Mouse (Mus musculus) hindbrain, embryonic 15.5 days (tissue): ENCODE results near the gene Usf2. TPM values are rescaled to one million over a fixed set of nuclear protein-coding genes. Genes with fewer than 3 reads are reported as not detected.
A peak's percentile ranks its signal among the peaks of the same experiment; 100 is the strongest.

Experiments
- ATAC-seq: fragments of 200-750 bp; cut with Nextera tagmentation; 2 replicates; pipeline ENCODE4 v1.8.0; 2017; ENCODE audit warnings: low read depth, moderate number of reproducible peaks, moderate TSS enrichment; ENCODE audit not compliant: low FRiP score
- H3K27ac ChIP-seq: fragments of 300-500 bp; sonication (generic); replicated peaks from 2 replicates; pipeline ENCODE4 v1.5.1; 2015; ENCODE audit warnings: mild to moderate bottlenecking, inconsistent platforms
- H3K27me3 ChIP-seq: fragments of 300-500 bp; sonication (generic); 2 replicates; pipeline ENCODE4 v1.6.1; 2015; ENCODE audit warnings: control low read depth, inconsistent platforms
- H3K36me3 ChIP-seq: fragments of 300-500 bp; sonication (generic); 2 replicates; pipeline ENCODE4 v1.6.1; 2015; ENCODE audit warnings: control low read depth, inconsistent platforms
- H3K4me1 ChIP-seq: fragments of 300-500 bp; sonication (generic); replicated peaks from 2 replicates; pipeline ENCODE4 v1.6.1; 2015; ENCODE audit warnings: control low read depth, inconsistent platforms
- H3K4me2 ChIP-seq: fragments of 300-500 bp; sonication (generic); 2 replicates; pipeline ENCODE4 v1.6.1; 2015; ENCODE audit warnings: moderate library complexity, mild to moderate bottlenecking, inconsistent platforms
- H3K4me3 ChIP-seq: fragments of 300-500 bp; sonication (generic); 2 replicates; pipeline ENCODE4 v1.5.1; 2015; ENCODE audit warnings: mild to moderate bottlenecking, inconsistent platforms
- H3K9ac ChIP-seq: fragments of 300-500 bp; sonication (generic); 2 replicates; pipeline ENCODE4 v1.6.1; 2015; ENCODE audit warnings: inconsistent platforms
- H3K9me3 ChIP-seq: fragments of 300-500 bp; sonication (generic); 2 replicates; pipeline ENCODE4 v1.6.1; 2016; ENCODE audit warnings: control low read depth, inconsistent platforms
- WGBS: fragments of 180-500 bp; shearing (Covaris S2); methylation state at CpG from one replicate; pipeline ENCODE4 v1.1.7; 2015; 5-methylcytosine and 5-hydroxymethylcytosine counted together
- polyA plus RNA-seq: library from polyadenylated mRNA; unstranded; fragments of >200 nt; fragmentation: Nextera tagmentation; extraction: Ambion mirVana; gene quantifications from 2 replicates; pipeline ENCODE4 v1.2.1, GENCODE M21; 2015

Gene Usf2
- polyA plus RNA-seq, 1 experiment from 2014 or later, result 29.3 TPM

- peak; percentile 20; the same call in 1 of the 2 replicates for ATAC-seq
- Histone ChIP-seq H3K4me3 (peak overlapping the region; percentile 26), H3K36me3 (no peaks in the 10 kb centered on the region), H3K4me1 (peaks cover 8% of the 10 kb centered on the region; the same call in 1 of the 2 replicates), H3K27me3 (0 out of 2 replicates have a peak, but pooled peaks cover 2% of the 10 kb centered on the region), H3K4me2 (peak overlapping the region; percentile 54), H3K9ac (no peak overlapping the region), H3K9me3 (no peaks in the 10 kb centered on the region), H3K27ac (no peak overlapping the region)
- WGBS, result 31% methylated on average over 17 of the region's 17 CpGs
These were observed 47.6 kb downstream of the Usf2 start for GRCm38 (mm10) chr7:30908992-30909431.

- H3K9ac ChIP-seq, result peak overlapping the region; percentile 10; the same call in 1 of the 2 replicates
- H3K9me3 ChIP-seq, result no peaks in the 10 kb centered on the region
- H3K36me3 ChIP-seq, result no peaks in the 10 kb centered on the region
- peak overlapping the region; percentile 26 for H3K4me3 ChIP-seq
- peaks cover 8% of the 10 kb centered on the region; the same call in 1 of the 2 replicates for H3K4me1 ChIP-seq
- 4% methylated on average over 25 of the region's 26 CpGs for WGBS
- peak overlapping the region; percentile 54 for H3K4me2 ChIP-seq
- peak; percentile 61; the same call in 1 of the 2 replicates for ATAC-seq
- H3K27ac ChIP-seq, result no peak overlapping the region
- 0 out of 2 replicates have a peak, but pooled peaks cover 2% of the 10 kb centered on the region for H3K27me3 ChIP-seq
These were observed 48.2 kb downstream of the Usf2 start for GRCm38 (mm10) chr7:30908277-30908991.

GRCm38 (mm10) chr7:30904042-30904441, 52.6 kb downstream of the Usf2 start:
- Histone ChIP-seq H3K9ac (no peak overlapping the region), H3K27me3 (0 out of 2 replicates have a peak, but pooled peaks cover 2% of the 10 kb centered on the region), H3K4me1 (peaks cover 8% of the 10 kb centered on the region; the same call in 1 of the 2 replicates), H3K36me3 (no peaks in the 10 kb centered on the region), H3K9me3 (no peaks in the 10 kb centered on the region), H3K4me2 (no peak overlapping the region), H3K4me3 (no peak overlapping the region), H3K27ac (no peak overlapping the region)
- no peak for ATAC-seq
- WGBS, result 55% methylated on average over 4 of the region's 4 CpGs

Other genes with a start within 250 kb of the Usf2 start
- 3.1 and 3.3 TPM in 2 replicates for gene Atp4a, start 244.6 kb downstream of the Usf2 start, polyA plus RNA-seq
- 273 and 284 TPM in 2 replicates for gene Tmem147, start 227.3 kb downstream of the Usf2 start, polyA plus RNA-seq
- 0.79 and 1.4 TPM in 2 replicates for gene Gapdhs, start 213.1 kb downstream of the Usf2 start, polyA plus RNA-seq
- gene Sbsn, start 205.3 kb downstream of the Usf2 start, polyA plus RNA-seq, result 2.2 TPM in 2 replicates
- 2.0 and 3.0 TPM in 2 replicates for gene Dmkn, start 193.0 kb downstream of the Usf2 start, polyA plus RNA-seq
- 0.52 and 2.8 TPM in 2 replicates for gene Krtdap, start 168.9 kb downstream of the Usf2 start, polyA plus RNA-seq
- 0.21 TPM in 1 of 2 replicates, not detected in the other for gene Ffar2, start 133.0 kb downstream of the Usf2 start, polyA plus RNA-seq
- gene Ffar3, start 100.6 kb downstream of the Usf2 start, polyA plus RNA-seq, result 0.13 TPM in 1 of 2 replicates, not detected in the other
- not detected in 2 replicates for gene Ffar1, start 95.2 kb downstream of the Usf2 start, polyA plus RNA-seq
- gene Cd22, start 76.5 kb downstream of the Usf2 start, polyA plus RNA-seq, result 0.35 TPM in 1 of 2 replicates, not detected in the other
- 4.1 and 5.0 TPM in 2 replicates for gene Mag, start 41.9 kb downstream of the Usf2 start, polyA plus RNA-seq
- gene Hamp2, start 32.1 kb downstream of the Usf2 start, polyA plus RNA-seq, result not detected in 2 replicates
- gene Hamp, start 12.8 kb downstream of the Usf2 start, polyA plus RNA-seq, result not detected in 2 replicates
- 24.3 and 24.4 TPM in 2 replicates for gene Lsr, start 16.7 kb upstream of the Usf2 start, polyA plus RNA-seq
- 0.69 and 1.1 TPM in 2 replicates for gene Fam187b, start 17.0 kb upstream of the Usf2 start, polyA plus RNA-seq
- 19.2 and 26.8 TPM in 2 replicates for gene Fxyd5, start 85.7 kb upstream of the Usf2 start, polyA plus RNA-seq
- 265 and 282 TPM in 2 replicates for gene Fxyd7, start 94.7 kb upstream of the Usf2 start, polyA plus RNA-seq
- 46.2 and 55.7 TPM in 2 replicates for gene Fxyd1, start 100.4 kb upstream of the Usf2 start, polyA plus RNA-seq
- gene Lgi4, start 102.5 kb upstream of the Usf2 start, polyA plus RNA-seq, result 0.57 and 1.0 TPM in 2 replicates
- 0.31 TPM in 1 of 2 replicates, not detected in the other for gene Fxyd3, start 119.9 kb upstream of the Usf2 start, polyA plus RNA-seq
- gene Hpn, start 158.5 kb upstream of the Usf2 start, polyA plus RNA-seq, result 0.51 and 0.56 TPM in 2 replicates
- 16.5 and 18.7 TPM in 2 replicates for gene Scn1b, start 170.2 kb upstream of the Usf2 start, polyA plus RNA-seq
- gene Gramd1a, start 199.1 kb upstream of the Usf2 start, polyA plus RNA-seq, result 212 and 233 TPM in 2 replicates